Mouse (Mus musculus) layer of hippocampus, postnatal 14 days (tissue): ENCODE measurements around the gene Gm6337. TPM values are rescaled to one million over a fixed set of nuclear protein-coding genes. Genes with fewer than 3 reads are reported as not detected.
"Not testable (repeated sequence)": the region's sequence is repeated elsewhere in the genome, so short reads cannot be mapped to it uniquely, and the experiment has no call there.

Experiments
- DNase-seq, 2 experiments: peaks; one replicate each; pipeline ENCODE4 v3.0.0; 2021 to 2022; ENCODE audit warnings: low spot score in 2 of 2, mixed read lengths in 1 of 2
- long read RNA-seq, 2 experiments: library from polyadenylated mRNA; stranded (forward); transcript quantifications; one replicate each; pipeline ENCODE4 v2.0.0; 2021
- total RNA-seq, 2 experiments: library from RNA; stranded (reverse); gene quantifications; 2 replicates each; pipeline ENCODE4 v1.2.3; 2021

The Gm6337 gene
- not detected for total RNA-seq
- long read RNA-seq, experiment 1, result 0 reads
- long read RNA-seq, experiment 2, result 0 reads

GRCm38 (mm10) chr14:6058167-6058566, at the start of gene Gm6337:
Gm6337 (minus strand) TSS chr14:6058267.
- DNase-seq, result not testable (repeated sequence)

GRCm38 (mm10) chr14:6107500-6107899, 49.4 kb upstream of the Gm6337 start:
- DNase-seq, result not testable (repeated sequence)

GRCm38 (mm10) chr14:6093842-6094241, 35.8 kb upstream of the Gm6337 start, which contains the start of gene Gm8206:
Gm8206 (minus strand) TSS chr14:6093942.
- not testable (repeated sequence) for DNase-seq

Other genes with a start within 250 kb of the Gm6337 start
- not detected for gene Gm3424, start 227.9 kb downstream of the Gm6337 start, total RNA-seq
- gene Gm8237, start 177.9 kb downstream of the Gm6337 start, total RNA-seq, result 1 to 10 TPM; 1.5 to 2.5 TPM
- 1 to 10 TPM; 1.4 TPM for gene Gm3248, start 96.5 kb downstream of the Gm6337 start, total RNA-seq
- gene Gm3453, start 79.1 kb downstream of the Gm6337 start, total RNA-seq, result under 1 TPM in 1 of 2 experiments, not detected in 1; 0.24 TPM
- gene Gm8206, start 35.7 kb upstream of the Gm6337 start, total RNA-seq, result under 1 TPM; 0.30 to 0.98 TPM
- gene Gm3468, start 50.4 kb upstream of the Gm6337 start, total RNA-seq, result 1 to 10 TPM; 1.1 to 1.7 TPM
- not detected for gene Gm3476, start 67.5 kb upstream of the Gm6337 start, total RNA-seq
- 1 to 10 TPM; 1.8 to 2.4 TPM for gene Gm21560, start 161.0 kb upstream of the Gm6337 start, total RNA-seq
- 1 to 10 TPM; 2.2 to 4.8 TPM for gene Gm3411, start 229.0 kb upstream of the Gm6337 start, total RNA-seq
- not detected for gene Gm21103, start 246.6 kb upstream of the Gm6337 start, total RNA-seq